8 mouse cellular contexts compared by ENCODE assay signal in the genomic region with DNA sequence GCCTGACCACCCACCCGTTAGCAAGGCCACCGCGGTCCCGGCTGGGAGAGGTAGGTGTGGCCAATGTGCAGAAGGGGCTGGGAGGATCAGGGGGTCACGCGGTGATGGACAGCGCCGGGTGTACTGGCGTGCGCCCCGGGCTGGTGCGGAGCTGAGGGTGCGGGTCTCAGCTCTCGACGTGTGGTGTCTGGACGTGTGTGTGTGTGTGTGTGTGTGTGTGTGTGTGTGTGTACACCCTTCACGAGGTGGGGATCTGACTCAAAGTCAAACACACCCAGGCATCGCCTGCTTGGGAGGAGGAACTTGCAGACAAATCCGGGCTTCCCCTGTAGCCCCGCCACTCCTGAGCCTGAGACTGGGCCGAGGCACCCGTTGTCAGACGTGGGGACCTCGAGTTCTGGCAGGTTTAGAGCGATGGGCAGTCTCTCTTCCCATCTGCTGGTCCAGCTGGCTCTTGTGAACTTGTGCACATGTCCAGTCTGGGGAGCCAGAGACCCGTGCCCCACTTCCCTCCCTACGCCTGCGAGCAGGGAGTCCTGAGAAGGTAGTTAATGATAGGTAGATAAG. TPM values are rescaled to one million over a fixed set of nuclear protein-coding genes. Genes with fewer than 3 reads are reported as not detected.
DNase-seq lines count a peak whose midpoint lies in the region; ATAC-seq and TF ChIP-seq lines count a peak whose summit lies in the region.

A gene (minus strand): TSS at position 59 of the 567 bp plus-strand sequence.

- no peak within 1 kb of the TSS for H3K27ac ChIP-seq in ES-Bruce4 (ENCODE audit: insufficient read depth, low read length)
- peak within 1 kb of the TSS; percentile 81 for H3K27ac ChIP-seq in cortical plate, adult 2 months (ENCODE audit: insufficient read depth, low read length)
- H3K27ac ChIP-seq in heart, embryonic 11.5 days (ENCODE audit: low read depth, low read length), result no peak within 1 kb of the TSS
- no peak within 1 kb of the TSS for H3K27ac ChIP-seq in midbrain, embryonic 11.5 days (ENCODE audit: low read depth, low read length)

- H3ac ChIP-seq in C2C12 (ENCODE audit: control insufficient read depth, insufficient read length, low read depth), result peak within 1 kb of the TSS; percentile 65

- ATAC-seq in heart, embryonic 11.5 days (replicated peaks; ENCODE audit: insufficient number of reproducible peaks, low FRiP score, low TSS enrichment), result no peak
- no peak for ATAC-seq in midbrain, embryonic 11.5 days (ENCODE audit: low FRiP score)

- H3K4me3 ChIP-seq in C2C12 (ENCODE audit: insufficient read depth, poor library complexity, severe bottlenecking) (no peak within 1 kb of the TSS), ES-Bruce4 (ENCODE audit: low read depth, low read length) (peak within 1 kb of the TSS; percentile 41)
- H3K4me3 ChIP-seq in cortical plate, adult 2 months (ENCODE audit: insufficient read depth, low read length), result peak within 1 kb of the TSS; percentile 74
- peak within 1 kb of the TSS; percentile 55 for H3K4me3 ChIP-seq in heart, embryonic 11.5 days (ENCODE audit: low read depth, low read length)
- peak within 1 kb of the TSS; percentile 49 for H3K4me3 ChIP-seq in midbrain, embryonic 11.5 days (ENCODE audit: low read depth, low read length)

- 5% methylated on average over 28 of the region's 28 CpGs for WGBS in heart, embryonic 11.5 days (ENCODE audit: insufficient replicate concordance)
- WGBS in midbrain, embryonic 11.5 days, result 8% methylated on average over 28 of the region's 28 CpGs

- H3K79me3 ChIP-seq in C2C12 (ENCODE audit: low read depth), result no peaks in the 10 kb centered on the region

- peaks cover 3% of the 10 kb centered on the region for H3K27me3 ChIP-seq in C2C12 (ENCODE audit: control insufficient read depth, insufficient read depth, insufficient read length)
- H3K27me3 ChIP-seq in ES-Bruce4 (ENCODE audit: control insufficient read depth, insufficient read depth, low read length, poor library complexity, severe bottlenecking), result no peaks in the 10 kb centered on the region
- H3K27me3 ChIP-seq in heart, embryonic 11.5 days (ENCODE audit: control insufficient read depth, insufficient read depth, low read length), result peaks cover 44% of the 10 kb centered on the region
- H3K27me3 ChIP-seq in midbrain, embryonic 11.5 days (ENCODE audit: control insufficient read depth, insufficient read depth, low read length), result peaks cover 39% of the 10 kb centered on the region

- H3K9me3 ChIP-seq in ES-Bruce4 (replicated peaks; ENCODE audit: control insufficient read depth, insufficient read depth, low read length, poor library complexity, severe bottlenecking), result no peaks in the 10 kb centered on the region
- H3K9me3 ChIP-seq in heart, embryonic 11.5 days (replicated peaks; ENCODE audit: control insufficient read depth, low read length), result no peaks in the 10 kb centered on the region
- H3K9me3 ChIP-seq in midbrain, embryonic 11.5 days (ENCODE audit: control insufficient read depth, low read length), result no peaks in the 10 kb centered on the region

- H3K79me2 ChIP-seq in C2C12 (ENCODE audit: control insufficient read depth, insufficient read depth), result no peaks in the 10 kb centered on the region

- no peak for TF ChIP-seq POLR2A in ES-Bruce4 (IDR thresholded peaks at IDR 0.05; ENCODE audit: insufficient read depth, low read length)
- no peak for TF ChIP-seq POLR2A in cortical plate, adult 2 months (IDR thresholded peaks at IDR 0.05; ENCODE audit: extremely low read depth, insufficient read depth, low read length)

- TF ChIP-seq EP300 in ES-Bruce4 (IDR thresholded peaks at IDR 0.05; ENCODE audit: insufficient read depth, low read depth, low read length), result no peak

- TF ChIP-seq CTCF in C2C12 (IDR thresholded peaks at IDR 0.05; ENCODE audit: control insufficient read depth, insufficient read depth, insufficient read length) (no peak), ES-Bruce4 (IDR thresholded peaks at IDR 0.05; ENCODE audit: low read depth, low read length) (no peak)
- TF ChIP-seq CTCF in cortical plate, adult 2 months (IDR thresholded peaks at IDR 0.05; ENCODE audit: extremely low read depth, insufficient read depth, low read length), result no peak

- H3K9ac ChIP-seq in ES-Bruce4 (ENCODE audit: low read depth, poor library complexity, severe bottlenecking), result peak within 1 kb of the TSS; percentile 17; the same call in 1 of the 2 replicates
- H3K9ac ChIP-seq in heart, embryonic 11.5 days (ENCODE audit: low read depth, low read length), result peak within 1 kb of the TSS; percentile 68
- peak within 1 kb of the TSS; percentile 69 for H3K9ac ChIP-seq in midbrain, embryonic 11.5 days (ENCODE audit: low read length)

- H3K36me3 ChIP-seq in C2C12 (ENCODE audit: control insufficient read depth, insufficient read depth) (no peaks in the 10 kb centered on the region), ES-Bruce4 (ENCODE audit: control insufficient read depth, insufficient read depth, low read length, poor library complexity, severe bottlenecking) (no peaks in the 10 kb centered on the region)
- no peaks in the 10 kb centered on the region for H3K36me3 ChIP-seq in heart, embryonic 11.5 days (ENCODE audit: control insufficient read depth, insufficient read depth, low read length)
- H3K36me3 ChIP-seq in midbrain, embryonic 11.5 days (ENCODE audit: control insufficient read depth, insufficient read depth, low read length), result no peaks in the 10 kb centered on the region

- H3K4me1 ChIP-seq in ES-Bruce4 (ENCODE audit: control insufficient read depth, insufficient read depth, low read length), result no peaks in the 10 kb centered on the region
- H3K4me1 ChIP-seq in cortical plate, adult 2 months (ENCODE audit: control insufficient read depth, insufficient read depth, low read length), result peaks cover 8% of the 10 kb centered on the region
- H3K4me1 ChIP-seq in heart, embryonic 11.5 days (ENCODE audit: control insufficient read depth, insufficient read depth, low read length), result peaks cover 30% of the 10 kb centered on the region
- H3K4me1 ChIP-seq in midbrain, embryonic 11.5 days (ENCODE audit: control insufficient read depth, insufficient read depth, low read length), result peaks cover 28% of the 10 kb centered on the region

- no peak for DNase-seq in layer of hippocampus, postnatal 14 days (ENCODE audit: low spot score in 2 of 2)
- DNase-seq in midbrain, embryonic 11.5 days (ENCODE audit: low spot score, missing footprints), result peak; percentile 92
- DNase-seq in B cell, adult 2 months, result no peak
- no peak for DNase-seq in spleen, postnatal 14 days (ENCODE audit: low spot score in 2 of 2)

- peak within 1 kb of the TSS; percentile 87 for H3K4me2 ChIP-seq in heart, embryonic 11.5 days
- H3K4me2 ChIP-seq in midbrain, embryonic 11.5 days, result peak within 1 kb of the TSS; percentile 90

TF ChIP-seq in C2C12, 6 proteins besides CTCF, POLR2A, EP300 and RAD21:
- TF ChIP-seq MYOG (IDR thresholded peaks at IDR 0.05; ENCODE audit: control insufficient read depth, extremely low read depth, insufficient read length), result no peak
- no peak for TF ChIP-seq USF1 (IDR thresholded peaks at IDR 0.05; ENCODE audit: low read depth)
- TF ChIP-seq MAX (IDR thresholded peaks at IDR 0.05), result no peak
- peak; percentile 43 for TF ChIP-seq MYOD1 (IDR thresholded peaks at IDR 0.05; ENCODE audit: control insufficient read depth, insufficient read length, low read depth)

RNA-seq across cellular contexts. Expression of the gene that starts here (rescaled TPM):
- polyA plus RNA-seq in C2C12 (2012; fragmentation: generic; extraction: Trizol) (0.95 TPM), ES-Bruce4 (2011; ENCODE audit: insufficient read depth, insufficient read length, low read depth, missing spikeins) (not detected in 2 replicates)
- 49.6 and 49.8 TPM in 2 replicates for polyA plus RNA-seq in cortical plate, adult 2 months (2012; rRNA removed)
- polyA plus RNA-seq in heart, embryonic 11.5 days (2014; fragmentation: Nextera tagmentation; extraction: Ambion mirVana), result 1.1 and 1.2 TPM in 2 replicates
- total RNA-seq in layer of hippocampus, postnatal 14 days (2021), result 10 to 100 TPM; 48.9 to 52.1 TPM
- polyA plus RNA-seq in midbrain, embryonic 11.5 days (2014; fragmentation: Nextera tagmentation; extraction: Ambion mirVana), result 1.7 and 2.1 TPM in 2 replicates

Comparison
In these comparisons a context has a peak if more than half of its experiments do, and no peak if none do; other contexts are left out.
1. RNA of the gene that starts here (polyA plus RNA-seq): 49.6 to 49.8 TPM in cortical plate, adult 2 months; 1.7 to 2.1 TPM in midbrain, embryonic 11.5 days, 1.1 to 1.2 TPM in heart, embryonic 11.5 days, 0.95 TPM in C2C12 (single experiment) and not detected in ES-Bruce4; every median in the first group is over 10 times any median in the second.
2. H3K9ac ChIP-seq: peak in every context shown above with its lines; median percentile 69 in midbrain, embryonic 11.5 days; 68 in heart, embryonic 11.5 days; 17 in ES-Bruce4.